Mouse (Mus musculus) CD4-positive helper T cell, adult 2 months (primary cell): ENCODE results near the gene Zfp568.

ENCODE experiments used
- DNase-seq: peaks from one replicate; pipeline ENCODE4 v3.0.0-alpha.2; 2012; ENCODE audit warnings: low read depth, missing footprints, low spot score

Gene Zfp568

DNA sequence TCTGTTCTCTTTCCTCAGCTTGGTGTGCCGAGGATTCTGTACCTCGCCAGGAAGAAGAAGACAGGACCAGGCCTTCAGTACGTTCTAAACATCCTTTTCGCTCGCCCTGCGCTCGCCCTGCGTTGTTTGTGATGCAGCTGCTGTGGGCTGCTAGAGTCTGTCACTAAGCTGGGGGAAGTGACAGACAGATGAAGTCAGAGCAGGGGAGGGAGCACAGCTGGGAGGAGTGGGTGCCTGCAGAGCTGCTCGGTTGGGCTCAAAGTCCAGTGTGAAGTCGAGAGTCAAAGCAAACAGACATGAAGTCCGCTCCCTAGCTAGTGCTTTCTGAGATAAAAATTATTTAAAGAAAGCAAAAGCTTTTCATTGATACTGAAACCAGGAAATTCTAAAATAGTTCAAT lies 5.3 kb downstream of the Zfp568 start:
- no peak for DNase-seq

DNA sequence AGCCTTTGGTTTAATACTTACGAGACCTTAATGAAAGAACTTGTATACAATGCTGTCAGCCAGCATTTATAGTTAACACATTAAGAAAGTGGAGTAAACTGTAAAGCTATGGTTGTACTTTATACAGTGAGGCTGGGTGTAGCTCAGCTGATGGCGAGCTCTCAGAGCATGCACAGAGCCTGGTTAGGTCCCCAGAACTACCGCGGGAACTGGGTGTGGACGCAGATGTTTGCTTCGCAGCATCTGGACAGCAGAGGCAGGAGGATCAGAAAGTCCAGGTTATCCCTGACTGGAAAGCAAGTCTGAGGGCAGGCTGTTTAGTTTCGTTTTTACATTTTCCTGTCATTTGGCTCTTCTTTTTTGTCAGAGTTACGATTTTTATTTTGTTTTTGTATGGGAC lies 8.9 kb downstream of the Zfp568 start:
- DNase-seq, result no peak

DNA sequence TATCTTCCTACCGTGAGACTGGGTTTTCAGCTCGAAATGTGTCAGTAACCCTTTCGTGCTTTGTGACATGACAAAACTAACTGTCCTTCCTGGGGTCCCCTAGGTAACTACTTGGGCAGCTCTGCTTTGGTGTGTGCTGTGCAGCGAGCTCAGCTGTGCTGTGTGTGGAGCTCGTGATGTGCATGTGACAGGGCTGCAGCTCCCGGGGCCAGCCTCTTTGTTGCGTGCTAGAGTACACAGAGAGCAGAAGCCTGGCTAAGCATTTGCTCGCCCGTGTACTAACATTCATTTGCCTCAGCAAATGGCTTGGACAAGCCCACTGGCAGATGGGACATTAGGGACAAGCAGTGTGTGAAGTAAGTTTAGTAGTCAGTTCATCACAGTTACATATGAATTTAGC lies 9.6 kb downstream of the Zfp568 start:
- DNase-seq, result no peak

DNA sequence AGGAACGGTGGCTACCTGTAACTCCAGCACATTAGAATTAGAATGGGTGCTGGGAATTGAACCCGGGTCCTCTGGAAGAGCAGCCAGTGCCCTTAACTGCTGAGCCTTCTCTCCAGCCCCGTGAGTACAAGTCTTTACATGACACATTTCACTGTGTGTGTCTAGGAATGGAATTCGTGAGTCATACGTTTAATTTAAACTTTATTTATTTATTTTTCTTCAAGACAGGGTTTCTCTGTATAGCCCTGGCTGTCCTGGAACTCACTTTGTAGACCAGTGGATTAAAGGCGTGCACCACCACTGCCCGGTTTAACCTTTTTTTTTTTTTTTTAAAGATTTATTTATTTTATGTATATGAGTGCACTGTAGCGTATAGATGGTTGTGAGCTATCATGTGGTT lies 11.4 kb downstream of the Zfp568 start:
- no peak for DNase-seq

DNA sequence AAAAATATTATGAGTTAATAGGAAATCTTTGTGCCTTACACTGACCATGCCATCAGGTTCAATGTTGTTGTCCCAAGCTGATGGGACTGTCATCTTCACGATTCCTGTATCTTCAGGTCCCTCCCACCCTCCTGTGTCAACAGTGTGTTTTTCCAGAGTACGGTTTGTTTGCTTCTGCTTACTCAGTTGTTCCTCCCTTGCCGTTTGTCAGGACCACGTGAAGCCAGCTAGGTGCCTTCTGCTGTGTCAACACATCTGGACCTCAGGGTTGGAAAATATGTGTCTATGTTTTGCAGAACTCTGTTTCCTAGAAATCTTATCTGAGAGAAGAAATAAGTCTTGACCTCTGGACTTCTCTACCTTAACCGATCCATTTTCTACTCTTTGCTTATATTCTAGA lies 16.8 kb downstream of the Zfp568 start:
- DNase-seq, result no peak

DNA sequence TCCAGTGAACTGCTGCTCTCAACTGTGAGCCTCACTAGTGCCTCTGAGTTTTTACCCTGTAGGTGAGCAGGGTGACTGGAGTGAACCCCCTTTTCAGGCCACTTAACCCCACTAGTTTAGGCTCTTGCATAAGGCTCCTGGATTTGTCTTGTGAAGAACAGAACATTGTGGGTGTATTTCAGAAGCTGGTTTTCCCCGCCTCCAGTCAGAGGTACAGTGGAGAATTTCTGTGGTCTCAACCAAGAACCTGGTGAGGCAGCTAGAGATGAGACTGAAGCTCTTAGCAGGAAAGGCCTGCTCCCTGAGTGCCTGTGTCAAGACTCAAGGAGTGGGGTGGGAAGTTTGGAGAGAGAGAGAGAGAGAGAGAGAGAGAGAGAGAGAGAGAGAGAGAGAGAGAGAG lies 23.8 kb downstream of the Zfp568 start:
- no peak for DNase-seq

DNA sequence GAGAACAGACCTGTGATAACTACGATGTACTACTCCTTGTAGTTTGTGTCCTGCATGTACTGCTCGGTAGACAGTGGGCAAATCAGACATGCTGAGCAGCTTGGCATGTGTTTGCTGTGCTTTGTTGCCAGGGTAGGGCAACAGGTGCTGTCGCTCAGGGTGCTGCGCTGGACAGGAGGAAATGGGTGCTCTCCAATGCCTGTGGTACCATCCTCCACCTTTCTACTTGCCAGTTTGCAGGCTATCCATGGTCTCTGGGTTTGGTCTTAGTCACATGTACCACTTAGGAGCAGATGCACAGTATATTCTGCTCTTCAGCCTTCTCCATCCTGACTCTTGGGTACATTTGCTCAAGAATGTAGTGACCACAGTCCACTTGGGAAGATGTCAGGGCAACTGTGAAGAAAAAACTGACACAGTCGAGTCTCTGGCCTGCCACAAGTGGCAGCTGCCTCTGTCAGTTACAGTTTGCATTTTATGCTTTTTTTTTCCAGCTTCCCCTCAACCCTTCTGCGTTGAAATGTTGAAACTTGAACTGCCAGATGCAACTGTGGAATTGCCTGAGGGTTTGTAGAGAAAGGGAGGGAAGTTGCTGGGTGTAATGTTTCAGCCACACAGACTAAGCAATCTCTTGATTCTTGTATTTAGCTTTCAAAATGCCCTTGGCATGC lies 24.4 kb downstream of the Zfp568 start:
- DNase-seq, result no peak

DNA sequence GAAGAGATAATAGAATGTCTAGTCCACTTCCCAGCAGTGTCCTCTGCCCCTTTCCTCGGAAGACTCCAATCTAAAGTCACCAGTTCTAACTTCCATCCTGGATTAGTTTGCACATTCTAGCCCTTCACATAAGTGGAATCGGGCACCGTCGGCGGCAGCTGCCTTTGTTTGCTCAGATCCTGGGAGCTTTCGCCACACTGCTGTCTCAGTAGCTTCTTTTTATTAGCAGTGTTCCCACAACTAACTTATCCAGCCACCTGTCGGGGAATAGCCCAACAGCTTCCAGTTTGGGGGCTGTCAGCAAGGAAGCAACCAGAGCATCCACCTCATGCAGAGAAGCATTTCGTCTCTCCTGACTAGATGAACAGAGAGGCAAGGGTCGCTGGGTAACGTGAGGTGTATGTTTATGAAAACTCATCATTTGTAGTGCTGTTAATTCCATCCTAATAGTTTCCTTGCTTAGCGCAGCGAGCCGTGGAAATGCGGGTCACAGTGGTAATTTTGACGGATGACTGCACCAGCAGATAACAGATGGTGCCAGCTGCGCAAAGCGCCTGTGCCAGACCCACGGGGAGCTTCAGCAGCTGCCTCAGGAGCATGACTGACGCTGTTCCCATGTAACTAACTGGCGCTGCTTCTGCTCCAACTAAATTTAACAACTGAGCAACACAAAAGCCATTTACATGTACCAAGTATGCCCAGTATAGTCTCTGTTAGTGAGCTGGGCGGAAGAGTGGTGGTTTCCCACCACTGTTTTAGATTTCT lies 25.7 kb downstream of the Zfp568 start:
- DNase-seq, result no peak

DNA sequence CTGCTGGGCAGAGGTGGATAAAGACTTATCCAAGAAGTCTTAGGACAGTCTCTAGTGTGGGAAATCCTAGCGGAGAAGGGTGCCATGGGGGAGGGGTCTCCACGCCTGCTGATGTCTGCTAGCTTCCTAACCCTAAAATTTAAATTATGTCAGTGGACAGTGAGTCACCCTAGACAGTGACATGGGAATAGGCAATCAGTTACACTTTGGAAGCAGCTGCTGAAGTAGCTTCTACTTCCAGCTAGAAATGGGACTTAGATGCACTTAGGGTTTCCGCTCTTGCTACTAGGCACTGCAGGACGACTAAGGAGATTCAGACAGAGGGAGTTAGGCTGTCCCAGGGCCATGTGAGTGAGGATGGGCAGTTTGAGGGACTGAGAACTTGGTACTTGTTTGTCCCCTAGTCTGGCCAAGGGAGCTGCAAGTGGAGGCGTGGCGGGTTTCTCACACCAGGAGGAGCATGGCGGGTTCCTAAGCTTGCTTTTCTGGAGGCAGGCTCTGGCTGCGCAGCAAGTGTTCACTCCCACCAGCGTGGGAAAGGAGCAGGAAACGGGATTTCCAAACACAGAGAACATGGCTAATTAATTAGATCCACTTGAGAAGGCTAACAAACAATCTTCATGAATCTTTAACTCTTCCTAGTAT lies 26.9 kb downstream of the Zfp568 start:
- no peak for DNase-seq

DNA sequence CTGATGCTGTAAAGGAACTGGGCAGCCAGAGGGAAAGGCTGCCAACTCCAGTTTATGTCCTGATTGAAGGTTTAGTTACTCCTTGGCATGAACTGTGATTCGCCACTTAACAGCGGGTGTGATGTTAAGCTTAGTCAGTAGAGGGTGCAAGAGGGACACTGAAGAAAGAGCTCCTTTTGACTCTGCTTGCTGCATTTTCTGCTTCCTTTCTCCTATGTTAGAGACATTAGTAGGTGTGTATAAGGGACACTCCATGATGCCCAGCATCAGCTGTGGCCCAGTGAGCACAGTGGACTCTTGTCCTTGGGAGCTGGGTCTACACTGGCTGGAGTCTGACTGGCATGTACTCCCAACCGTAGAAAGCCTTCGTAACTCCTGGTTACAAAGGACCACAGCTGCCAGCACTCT lies 29.2 kb downstream of the Zfp568 start:
- peak; percentile 55 for DNase-seq

DNA sequence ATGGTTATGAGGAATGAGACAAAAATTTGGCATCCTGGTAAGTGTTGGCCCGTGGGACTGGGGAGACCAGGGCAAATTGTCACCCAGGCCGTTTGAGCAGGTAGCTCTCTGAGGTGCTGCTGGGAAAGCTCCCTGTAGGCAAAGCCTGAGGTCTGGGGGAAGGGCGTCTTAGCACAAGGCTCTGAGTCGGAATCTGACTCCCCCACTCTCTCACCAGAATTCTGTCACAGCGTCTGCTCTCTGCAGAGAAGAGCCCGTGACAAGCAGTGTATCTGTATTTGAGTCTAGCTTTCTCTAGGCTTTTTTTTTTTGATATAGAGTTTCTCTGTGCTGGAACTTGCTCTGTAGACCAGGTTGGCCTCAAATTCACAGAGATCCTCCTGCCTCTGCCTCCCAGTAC lies 33.5 kb downstream of the Zfp568 start:
- DNase-seq, result no peak

DNA sequence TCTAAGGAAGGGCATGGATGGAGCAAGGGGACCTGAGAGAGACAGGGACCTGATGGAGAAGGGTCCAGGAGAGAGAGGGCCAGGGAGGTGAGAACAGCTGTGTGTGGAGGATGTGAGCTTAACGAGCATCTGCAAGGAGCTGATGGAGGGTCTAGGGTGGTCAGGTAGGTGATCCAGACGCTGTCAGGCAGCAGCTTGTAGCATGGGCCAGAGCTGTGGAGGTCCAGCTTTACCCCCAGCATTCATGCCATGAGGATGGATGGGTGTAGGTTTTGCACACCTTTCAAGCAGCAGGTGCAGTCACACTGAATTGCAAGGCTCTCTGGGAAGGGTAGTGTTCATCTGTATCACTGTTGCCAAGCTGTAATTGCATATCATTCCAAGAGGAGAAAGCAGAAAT lies 35.8 kb downstream of the Zfp568 start:
- DNase-seq, result no peak

DNA sequence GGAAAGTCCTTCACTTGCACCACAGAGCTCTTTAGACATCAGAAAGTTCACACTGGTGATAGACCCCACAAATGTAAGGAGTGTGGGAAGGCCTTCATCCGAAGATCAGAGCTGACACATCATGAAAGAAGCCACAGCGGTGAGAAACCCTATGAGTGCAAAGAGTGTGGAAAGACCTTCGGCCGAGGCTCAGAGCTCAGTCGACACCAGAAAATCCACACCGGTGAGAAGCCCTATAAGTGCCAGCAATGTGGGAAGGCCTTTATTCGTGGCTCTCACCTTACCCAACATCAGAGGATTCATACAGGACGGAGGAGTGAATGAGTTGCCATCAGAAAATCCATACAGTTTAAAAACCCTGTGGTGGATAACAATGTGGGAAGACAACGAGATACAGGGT lies 39.6 kb downstream of the Zfp568 start:
- no peak for DNase-seq

DNA sequence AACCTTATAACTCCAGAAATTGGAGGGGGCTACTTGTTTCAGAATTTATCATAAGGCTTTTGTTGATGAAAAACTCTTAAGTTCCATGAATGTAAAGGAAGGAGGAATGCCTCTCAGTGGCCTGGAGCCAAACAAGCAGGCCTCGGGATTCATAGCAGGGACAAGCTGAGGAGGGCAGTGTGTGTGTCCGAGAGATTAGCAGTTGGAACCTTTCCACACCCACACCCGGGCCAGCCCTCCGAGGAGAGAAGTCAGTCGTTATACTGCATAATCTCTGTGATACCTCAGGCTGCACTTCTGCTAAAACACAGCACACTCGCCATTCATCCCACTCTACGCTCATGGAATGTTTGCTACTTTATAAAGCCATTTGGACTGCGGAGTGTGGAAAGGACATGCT lies 40.0 kb downstream of the Zfp568 start:
- no peak for DNase-seq

DNA sequence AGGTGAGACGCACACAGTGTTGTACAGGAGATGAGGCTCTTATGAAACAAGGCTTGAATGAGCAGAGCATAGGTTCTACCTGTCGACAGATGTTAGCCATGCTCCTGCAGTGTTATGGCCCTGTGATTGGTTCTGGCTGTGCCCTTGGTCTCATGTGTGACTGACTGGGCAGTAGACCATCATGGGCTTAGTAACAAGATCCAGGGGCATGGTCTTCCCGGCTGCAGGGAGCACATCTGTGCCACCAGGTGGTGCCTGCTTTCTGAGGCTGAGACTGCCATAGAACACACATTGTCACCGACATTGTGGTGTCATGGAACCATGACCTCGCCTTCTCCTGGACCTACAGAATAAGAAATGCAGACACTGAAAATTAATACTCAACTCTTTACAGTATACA lies 41.6 kb downstream of the Zfp568 start:
- no peak for DNase-seq

DNA sequence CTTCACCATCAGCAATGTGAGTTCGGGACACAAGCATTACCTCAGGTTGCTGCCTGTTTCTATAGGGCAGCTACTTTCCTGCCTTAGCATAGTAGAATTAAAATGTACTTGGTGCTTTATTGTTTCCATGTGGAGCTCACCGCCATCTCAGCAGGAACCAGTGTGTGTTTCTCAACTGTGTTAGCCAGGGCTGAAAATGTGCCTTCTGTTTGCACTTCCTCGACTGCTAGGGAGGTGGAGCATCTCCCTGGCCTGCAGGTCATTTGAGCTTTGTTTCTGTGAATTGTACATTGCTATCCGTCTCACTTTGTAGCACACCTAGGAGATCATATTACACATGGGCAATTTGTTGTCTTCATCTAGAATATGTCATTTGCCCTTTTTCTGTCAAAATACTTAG lies 43.6 kb downstream of the Zfp568 start:
- DNase-seq, result no peak

DNA sequence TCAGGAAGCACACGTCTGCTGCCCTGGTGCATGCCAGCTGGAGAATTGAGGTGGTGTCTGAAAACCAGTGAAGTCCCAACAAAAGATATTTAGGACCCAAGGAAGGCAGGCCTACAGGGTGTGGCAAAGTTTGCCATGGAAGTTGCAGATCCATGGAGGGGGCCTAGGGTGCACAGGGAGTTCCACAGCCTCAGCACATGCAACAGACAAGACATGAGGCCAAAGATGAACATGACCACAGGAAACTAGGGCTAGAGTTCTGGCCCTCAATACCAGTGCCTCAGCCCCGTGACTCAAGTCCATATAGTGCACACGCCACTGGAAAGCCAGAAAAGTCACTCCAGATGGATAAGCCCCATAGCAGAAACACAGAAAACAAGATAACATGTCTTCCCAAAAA lies 44.8 kb downstream of the Zfp568 start:
- no peak for DNase-seq

DNA sequence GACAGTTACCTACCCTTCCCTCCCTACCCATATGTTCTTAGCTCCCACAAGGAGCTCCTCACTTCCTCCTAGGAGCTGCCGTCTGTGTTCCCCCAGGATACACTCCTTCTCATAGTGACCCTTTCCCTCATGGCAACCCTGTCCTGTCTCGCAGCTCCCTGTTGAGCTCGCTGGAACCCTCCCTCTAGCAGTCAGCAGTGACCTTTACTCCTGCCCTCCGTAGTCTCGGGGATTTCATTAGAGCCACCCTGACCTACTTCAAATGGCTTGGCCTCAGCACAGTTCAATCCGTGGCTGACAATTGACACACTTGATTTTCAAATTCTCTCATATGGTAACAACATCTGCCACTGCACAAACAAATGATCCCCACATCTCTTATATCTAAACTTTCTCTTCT lies 46.9 kb downstream of the Zfp568 start:
- no peak for DNase-seq

DNA sequence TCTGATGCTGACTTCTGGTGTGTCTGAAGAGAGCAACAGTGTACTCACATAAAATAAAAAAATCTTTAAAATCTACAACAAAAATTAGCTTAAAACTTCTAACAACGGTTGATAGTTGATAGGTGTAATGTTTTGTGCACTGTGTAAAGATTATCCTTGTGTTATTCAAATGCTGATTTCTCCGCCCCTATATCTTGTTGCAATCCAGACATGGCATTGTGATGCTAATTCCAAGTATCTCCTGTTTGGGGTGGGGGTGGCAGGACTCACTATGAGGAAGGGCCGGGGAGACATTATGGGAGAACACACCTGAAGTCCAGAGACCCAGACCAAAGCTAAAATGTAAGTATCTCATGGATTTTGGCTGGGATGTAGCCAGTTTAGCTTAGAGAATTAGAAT lies 47.6 kb downstream of the Zfp568 start:
- DNase-seq, result no peak

DNA sequence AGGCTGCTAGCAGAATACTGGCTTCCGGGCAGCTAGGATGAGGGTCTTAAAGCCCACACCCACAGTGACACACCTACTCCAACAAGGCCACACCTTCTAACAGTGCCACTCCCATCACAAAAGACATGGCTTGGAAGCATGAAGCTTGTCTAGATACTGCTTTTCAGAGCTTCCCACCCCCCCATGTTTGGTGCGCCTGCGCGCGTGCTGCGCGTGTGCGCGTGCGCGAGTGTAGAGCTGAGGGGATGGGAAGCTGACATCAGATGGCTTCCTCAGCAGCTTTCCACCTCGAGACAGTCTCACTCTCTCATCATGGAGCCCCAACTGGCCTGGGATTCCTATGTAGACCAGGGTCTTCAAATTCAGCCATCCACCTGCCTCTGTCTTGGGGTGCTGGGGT lies 50.6 kb downstream of the Zfp568 start:
- DNase-seq, result no peak

DNA sequence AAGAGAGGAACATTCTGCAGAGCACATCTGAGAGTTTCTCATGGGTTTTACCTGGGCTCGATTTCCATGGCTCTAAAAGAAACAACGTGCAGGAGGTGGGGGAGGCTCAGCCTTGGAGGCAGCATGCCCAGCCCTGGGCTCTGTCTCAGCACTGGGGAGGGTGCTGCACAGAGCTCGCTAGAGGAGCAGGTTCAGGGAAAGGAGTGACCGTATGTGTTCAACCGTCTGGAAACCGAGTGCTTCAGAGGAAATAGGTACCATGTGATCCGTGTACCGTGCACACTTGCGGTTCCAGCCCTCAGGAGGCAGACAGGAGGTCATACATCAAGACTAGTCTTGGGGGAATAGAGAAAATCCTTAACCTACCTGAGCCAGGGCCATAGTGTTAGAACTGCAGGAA lies 60.6 kb downstream of the Zfp568 start:
- DNase-seq, result no peak

DNA sequence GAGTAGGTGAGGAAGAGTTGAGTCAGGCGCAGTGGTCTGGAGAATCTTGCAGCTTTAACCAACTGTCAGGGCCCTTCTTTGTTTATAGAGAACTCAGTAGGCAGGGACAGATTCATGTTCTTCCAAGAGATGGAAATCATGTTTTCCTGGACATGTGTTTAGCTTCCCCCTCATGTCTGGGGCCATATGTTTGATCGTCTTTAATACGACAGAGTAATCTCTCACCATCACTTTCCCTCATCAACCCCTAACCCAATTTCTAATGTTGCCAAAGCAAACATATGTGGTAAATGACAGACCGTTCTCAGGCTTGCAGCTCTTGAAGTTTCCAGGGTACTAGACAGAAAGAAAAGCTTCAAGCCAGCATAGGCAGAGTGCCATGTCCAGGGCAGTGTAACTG lies 64.4 kb downstream of the Zfp568 start:
- DNase-seq, result no peak

DNA sequence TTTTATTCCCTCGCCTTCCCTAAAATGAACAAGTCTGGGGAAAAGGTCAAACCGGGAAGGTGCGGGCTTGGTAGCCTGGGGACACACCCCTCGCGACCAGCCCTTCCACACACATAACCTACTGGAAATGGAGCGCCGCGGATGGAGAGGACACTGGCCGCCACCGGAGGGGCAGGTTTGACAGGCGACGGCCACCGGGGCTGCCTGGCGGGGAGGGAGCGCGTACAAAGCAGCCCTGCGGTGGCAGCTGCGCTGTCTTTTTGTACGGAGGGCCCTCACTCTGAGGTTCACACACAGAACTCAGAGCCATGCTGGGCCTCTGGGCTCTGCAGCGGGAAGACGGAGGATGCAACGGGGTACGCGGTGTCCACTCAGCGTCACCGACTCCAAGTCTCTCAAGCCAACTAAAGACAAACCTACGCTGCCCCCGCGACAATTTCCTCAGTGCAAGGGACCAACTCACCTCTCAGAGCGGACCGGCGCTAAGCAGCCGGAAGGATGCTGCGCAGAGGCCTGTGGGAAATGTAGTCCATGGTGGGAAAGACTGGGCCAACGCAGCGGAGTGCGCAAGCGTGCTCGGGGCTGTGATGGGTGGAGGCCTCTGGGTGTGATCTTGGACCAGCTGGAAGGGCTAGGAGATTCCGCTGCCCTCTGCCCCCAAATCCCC lies 67.3 kb downstream of the Zfp568 start, which contains the start of gene Zfp14:
TSS of gene Zfp14 (minus strand) at position 499 of the 667 bp plus-strand sequence.
- peak; percentile 88 for DNase-seq
